Mouse (Mus musculus) liver (tissue): ENCODE results near the gene Zfp276.
"Not testable (repeated sequence)": the region's sequence is repeated elsewhere in the genome, so short reads cannot be mapped to it uniquely, and the experiment has no call there.

ENCODE experiments used
- DNase-seq: peaks from one replicate; pipeline ENCODE4 v3.0.0-alpha.2; 2020; ENCODE audit warnings: mixed read lengths

Gene Zfp276

DNA sequence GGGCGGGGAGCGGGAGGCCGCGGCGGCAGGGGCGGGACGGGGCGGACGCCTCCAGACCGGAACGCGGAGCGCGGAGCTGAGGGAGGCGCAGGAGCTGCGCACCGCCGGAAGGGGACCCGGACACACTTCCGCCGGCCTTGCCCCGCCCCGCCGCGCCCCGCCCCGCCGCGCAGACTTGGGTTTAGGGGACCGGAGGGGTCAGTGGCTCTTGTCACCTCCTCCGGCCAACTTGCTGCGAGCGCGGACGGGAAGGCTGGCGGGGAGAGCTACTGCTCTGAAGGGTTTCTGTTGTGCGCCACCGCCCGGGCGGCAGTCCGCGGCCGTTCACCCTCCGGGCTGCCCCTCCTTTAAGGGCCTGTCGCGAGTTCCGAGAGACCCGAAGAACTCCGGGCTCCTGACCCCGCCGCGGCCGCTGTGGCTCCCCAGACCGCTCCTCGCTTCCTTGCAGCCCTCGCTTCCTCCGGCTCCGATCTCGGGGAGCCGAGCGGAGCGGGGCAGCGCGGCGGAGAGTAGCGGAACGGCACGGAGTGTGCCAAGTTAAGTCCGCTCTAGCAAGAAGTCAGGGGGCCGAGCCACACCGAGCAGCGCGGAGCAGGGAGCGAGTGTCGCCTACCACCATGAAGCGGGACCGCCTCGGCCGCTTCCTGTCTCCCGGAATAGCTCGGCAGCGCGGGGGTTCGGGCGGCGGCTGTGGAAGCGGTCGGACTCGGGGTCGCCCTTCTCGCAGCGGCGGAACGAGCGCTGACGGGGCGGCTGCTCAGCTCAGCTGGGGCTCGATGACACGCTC, at the start of gene Zfp276, which contains the start of gene Vps9d1:
Gene Zfp276 (plus strand): TSS at position 97 of the 787 bp plus-strand sequence.
Gene Vps9d1 (minus strand): TSS at position 250 of the 787 bp plus-strand sequence.
- peak; percentile 93 for DNase-seq

GRCm38 (mm10) chr8:123211876-123212275, 42.1 kb upstream of the Zfp276 start:
- no peak for DNase-seq

GRCm38 (mm10) chr8:123212321-123213117, 41.5 kb upstream of the Zfp276 start, which contains the start of the genes Chmp1a and Spata33:
Gene Chmp1a (minus strand): TSS chr8:123212763.
Gene Spata33 (plus strand): TSS chr8:123212832.
- peak; percentile 97 for DNase-seq

- no peak for DNase-seq
These were observed 40.8 kb upstream of the Zfp276 start for GRCm38 (mm10) chr8:123213118-123213772.

- no peak for DNase-seq
These were observed 38.6 kb upstream of the Zfp276 start for GRCm38 (mm10) chr8:123215430-123215829.

DNA sequence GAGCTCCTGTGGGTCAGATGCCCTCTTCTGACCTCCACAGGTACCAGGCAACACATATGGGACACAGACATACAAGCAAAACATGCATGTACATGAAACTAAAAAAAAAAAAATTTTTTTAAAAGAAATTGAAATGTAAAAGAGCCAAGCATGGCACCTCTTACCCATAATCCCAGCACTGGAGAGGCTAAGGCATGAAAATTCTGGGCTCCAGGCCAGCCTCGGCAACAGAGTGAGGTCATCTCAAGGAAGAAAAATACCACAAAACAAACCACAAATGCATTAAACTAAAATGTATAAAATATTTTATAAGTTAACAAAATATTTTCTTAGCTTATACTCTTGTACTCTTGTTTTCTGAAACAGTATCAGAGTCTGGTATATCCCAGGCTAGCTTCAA, 33.1 kb upstream of the Zfp276 start:
- no peak for DNase-seq

DNA sequence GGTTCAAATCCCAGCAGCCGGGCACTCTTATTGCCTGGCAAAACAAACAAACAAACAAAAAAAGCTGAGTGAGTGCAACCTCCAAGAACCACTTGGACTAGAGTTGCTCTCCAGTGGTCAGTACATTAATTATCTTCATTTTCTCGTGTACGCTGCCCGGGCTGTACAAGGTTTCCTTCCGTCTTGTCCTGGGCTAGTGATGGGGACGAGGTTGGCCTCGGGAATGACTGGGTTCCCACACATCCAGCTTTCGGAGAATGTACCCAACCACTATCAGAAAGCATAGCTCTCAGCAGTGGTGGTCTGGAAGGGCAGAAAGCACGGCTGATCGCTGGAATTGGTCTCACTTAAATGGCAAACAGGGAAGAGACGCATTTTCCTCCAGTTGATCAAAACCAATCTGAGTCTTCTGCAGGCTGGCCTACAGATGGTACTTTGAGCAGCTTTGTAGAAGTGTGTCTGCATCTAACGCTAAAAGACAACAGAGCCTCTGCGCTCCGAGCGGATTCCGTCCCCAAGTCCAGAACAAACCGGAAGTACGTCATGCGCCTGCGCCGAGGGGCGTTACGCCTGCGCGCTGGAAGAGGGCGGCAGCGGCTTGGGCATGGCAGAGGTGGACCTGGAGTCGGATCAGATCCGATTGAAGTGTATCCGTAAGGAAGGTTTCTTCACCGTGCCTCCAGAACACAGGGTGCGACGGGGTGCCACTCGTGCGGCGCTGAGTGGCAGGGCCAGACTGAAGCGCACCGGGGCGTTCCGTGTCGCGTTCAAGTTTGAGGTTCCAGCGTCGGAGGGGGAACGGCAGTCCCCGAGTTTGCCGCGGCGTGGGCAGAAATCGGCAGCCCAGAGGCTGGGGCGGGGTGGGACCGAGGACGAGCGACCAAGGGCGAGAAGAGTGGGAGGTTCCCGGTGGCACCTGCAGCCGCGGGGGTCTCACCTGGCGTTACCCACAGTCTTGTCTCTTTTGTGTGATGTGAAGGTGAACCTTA, 29.4 kb upstream of the Zfp276 start, which contains the start of gene Cdk10:
Gene Cdk10 (plus strand): TSS at position 565 of the 989 bp plus-strand sequence.
- peak; percentile 92 for DNase-seq

DNA sequence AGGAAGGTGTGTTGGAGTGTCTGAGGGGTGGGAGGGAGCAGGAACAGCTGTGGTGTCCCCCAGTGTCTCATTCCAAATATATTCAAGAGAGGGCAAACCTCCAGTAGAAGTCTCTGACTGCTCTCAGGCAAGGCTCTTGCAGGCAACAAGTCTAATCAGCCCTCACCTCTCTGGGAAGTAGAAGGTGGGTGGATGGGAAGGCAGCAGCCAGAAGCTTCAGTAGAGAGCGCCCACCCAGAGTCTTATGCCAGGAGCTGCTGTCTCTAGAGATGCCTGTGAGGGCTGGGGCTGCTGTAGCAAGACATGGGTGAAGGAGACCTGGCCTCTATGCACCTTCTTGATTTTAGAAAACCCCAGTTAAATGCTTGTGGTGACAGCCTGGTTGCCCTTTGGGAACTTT, 25.6 kb upstream of the Zfp276 start:
- no peak for DNase-seq

- DNase-seq: not testable (repeated sequence)
These were observed 23.7 kb upstream of the Zfp276 start for GRCm38 (mm10) chr8:123230326-123230725.

DNA sequence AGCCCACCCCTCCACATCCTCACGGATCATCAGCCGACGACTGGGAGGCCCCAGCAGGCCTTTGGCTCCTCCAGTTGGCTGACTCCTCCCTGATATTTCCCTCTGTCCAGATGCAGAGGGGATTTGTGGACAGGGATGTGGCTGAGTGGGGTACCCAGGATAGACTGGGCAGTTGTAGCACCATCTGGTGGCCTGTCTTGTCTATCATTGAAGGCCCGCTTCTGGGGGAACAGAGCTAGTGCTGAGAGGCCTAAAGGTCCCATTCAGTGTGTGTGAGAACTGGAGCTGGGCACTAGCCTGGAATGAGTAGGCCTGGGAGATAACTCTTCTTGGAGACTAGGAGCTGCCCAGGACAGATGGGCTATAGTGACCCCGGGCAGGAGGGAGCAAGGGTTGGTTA, 22.3 kb upstream of the Zfp276 start:
- DNase-seq: no peak

DNA sequence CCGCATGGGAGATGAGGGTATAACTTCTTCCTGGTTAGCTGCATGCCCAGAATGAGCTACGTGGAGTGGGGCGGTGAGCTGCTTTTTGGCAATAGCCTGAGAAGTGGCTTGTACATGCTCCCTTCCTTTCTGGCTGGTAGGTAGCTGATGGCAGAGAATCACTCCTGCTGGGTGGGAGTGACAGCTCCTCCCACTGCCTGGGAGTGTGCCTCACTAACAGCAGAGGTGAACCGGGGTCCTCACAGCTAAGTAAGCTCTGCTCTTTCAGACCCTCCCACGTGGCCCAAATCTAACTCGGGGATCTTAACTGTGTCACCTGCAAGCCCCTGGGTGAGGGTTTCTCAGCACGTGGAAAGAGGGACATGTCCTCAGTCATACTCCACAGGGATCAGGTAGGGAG, 21.4 kb upstream of the Zfp276 start:
- DNase-seq: no peak

DNA sequence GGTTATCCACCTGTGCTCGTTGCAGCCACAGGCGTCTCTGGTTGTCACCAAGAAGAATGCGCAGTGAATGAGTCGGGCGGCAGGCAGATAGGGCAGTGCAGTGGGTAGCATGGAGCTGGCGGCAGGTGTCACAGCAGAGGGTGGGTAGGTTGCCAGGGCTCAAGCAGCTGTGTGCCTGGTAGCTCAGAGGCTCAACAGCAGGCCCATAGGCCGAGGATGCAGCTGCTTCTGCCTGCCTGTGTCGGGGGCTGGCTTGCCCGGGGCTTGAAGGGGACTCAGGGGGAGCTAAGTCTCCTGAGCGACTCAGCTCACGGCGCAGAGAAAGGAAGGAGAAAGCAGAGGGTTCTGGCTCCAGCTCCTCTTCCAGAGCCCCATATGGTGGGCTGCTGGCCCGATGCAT, 20.7 kb upstream of the Zfp276 start:
- DNase-seq: no peak

GRCm38 (mm10) chr8:123233760-123234159, 20.2 kb upstream of the Zfp276 start:
- DNase-seq: no peak

GRCm38 (mm10) chr8:123234918-123235519, 19.0 kb upstream of the Zfp276 start:
- no peak for DNase-seq

- DNase-seq: peak; percentile 90
These were observed 18.2 kb upstream of the Zfp276 start, which contains the start of gene Spata2l for GRCm38 (mm10) chr8:123235520-123236497. Gene Spata2l (minus strand): TSS chr8:123236233.

DNA sequence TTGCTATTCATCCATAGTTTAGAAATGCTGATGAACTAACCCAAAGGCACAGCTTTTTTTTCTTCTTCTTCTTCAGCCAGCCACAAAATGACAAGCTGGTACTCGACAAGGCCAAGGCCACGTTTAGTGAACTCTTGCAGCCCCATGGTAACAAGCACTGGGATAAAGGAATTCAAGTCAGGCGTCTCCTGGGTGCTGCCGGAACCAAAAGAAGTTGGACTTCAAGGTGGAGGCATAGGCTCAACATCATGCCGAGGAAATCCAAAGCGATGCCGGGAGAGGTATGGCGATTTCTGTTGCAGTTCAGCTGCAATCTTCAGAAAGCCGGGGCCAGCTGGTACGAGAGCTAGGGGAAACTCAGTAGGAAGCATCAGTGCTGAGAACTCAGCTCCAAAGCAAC, 14.6 kb upstream of the Zfp276 start:
- no peak for DNase-seq

GRCm38 (mm10) chr8:123242107-123242923, 11.7 kb upstream of the Zfp276 start:
- DNase-seq: no peak

DNA sequence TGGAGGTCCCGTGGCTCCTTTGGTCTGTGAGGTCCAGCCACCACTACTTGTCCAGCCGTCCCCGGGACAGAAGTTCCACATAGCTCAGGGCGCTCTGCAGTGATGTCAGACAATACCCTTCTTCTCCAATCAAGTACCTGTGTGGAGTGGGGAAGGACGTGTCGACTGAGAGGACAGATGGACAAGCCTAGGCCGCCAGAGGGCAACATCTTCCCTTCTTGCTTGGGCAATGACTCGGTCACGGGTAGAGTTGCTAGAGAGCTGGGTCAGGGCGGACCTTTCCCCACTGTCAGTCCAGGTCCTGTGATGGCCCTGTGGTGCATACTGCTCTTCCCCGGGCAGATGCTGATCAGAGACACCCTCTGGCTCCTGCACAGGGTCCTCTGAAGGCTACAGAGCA, 10.9 kb upstream of the Zfp276 start:
- DNase-seq: no peak

GRCm38 (mm10) chr8:123244382-123244781, 9.6 kb upstream of the Zfp276 start:
- no peak for DNase-seq
